Mouse (Mus musculus): ENCODE measurements around the gene Adipor2. TPM values are rescaled to one million over a fixed set of nuclear protein-coding genes. Genes with fewer than 3 reads are reported as not detected.

Gene Adipor2
- total RNA-seq, 2 experiments from 2014 or later, result 47.1 to 50.6 TPM

- DNase-seq (ENCODE audit: low spot score in 2 of 2), result no peak
These were observed 3.5 kb upstream of the Adipor2 start for GRCm38 (mm10) chr6:119421001-119421400.

DNA sequence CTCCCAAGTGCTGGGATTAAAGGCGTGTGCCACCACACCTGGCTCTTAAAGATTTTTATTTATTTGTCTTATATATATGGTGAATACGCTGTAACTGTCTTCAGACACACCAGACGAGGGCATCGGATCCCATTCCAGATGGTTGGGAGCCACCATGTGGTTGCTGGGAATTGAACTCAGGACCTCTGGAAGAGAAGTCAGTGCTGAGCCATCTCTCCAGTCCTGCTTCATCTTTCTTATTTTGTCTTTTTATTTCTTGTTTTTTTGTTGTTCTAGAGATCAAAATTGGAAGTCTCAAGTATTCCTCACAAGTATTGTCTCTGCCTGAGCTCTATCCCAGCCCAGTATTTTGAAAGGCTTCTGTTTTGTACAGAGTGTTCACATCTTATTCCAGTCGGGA, 2.9 kb upstream of the Adipor2 start:
- DNase-seq (ENCODE audit: low spot score in 2 of 2), result no peak

DNA sequence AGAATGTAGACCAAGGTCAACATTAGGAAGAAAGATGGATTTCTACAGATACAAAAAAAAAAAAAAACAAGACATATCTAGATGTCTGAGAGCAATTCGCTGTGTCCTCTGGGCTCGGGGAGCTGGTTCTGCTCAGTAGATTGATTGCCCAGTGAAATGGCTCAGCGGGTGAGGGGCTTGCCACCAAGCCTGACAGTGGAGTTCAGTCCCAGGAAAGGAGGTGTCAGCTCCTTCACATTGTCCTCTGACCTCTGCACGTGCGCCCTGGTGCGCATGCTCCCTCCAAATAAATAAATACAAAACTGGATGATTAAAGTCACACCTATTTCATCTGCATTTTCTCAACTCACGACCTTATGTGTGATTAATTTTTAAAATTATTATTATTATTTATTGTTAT, 1.9 kb upstream of the Adipor2 start:
- DNase-seq (ENCODE audit: low spot score in 2 of 2), result no peak

DNA sequence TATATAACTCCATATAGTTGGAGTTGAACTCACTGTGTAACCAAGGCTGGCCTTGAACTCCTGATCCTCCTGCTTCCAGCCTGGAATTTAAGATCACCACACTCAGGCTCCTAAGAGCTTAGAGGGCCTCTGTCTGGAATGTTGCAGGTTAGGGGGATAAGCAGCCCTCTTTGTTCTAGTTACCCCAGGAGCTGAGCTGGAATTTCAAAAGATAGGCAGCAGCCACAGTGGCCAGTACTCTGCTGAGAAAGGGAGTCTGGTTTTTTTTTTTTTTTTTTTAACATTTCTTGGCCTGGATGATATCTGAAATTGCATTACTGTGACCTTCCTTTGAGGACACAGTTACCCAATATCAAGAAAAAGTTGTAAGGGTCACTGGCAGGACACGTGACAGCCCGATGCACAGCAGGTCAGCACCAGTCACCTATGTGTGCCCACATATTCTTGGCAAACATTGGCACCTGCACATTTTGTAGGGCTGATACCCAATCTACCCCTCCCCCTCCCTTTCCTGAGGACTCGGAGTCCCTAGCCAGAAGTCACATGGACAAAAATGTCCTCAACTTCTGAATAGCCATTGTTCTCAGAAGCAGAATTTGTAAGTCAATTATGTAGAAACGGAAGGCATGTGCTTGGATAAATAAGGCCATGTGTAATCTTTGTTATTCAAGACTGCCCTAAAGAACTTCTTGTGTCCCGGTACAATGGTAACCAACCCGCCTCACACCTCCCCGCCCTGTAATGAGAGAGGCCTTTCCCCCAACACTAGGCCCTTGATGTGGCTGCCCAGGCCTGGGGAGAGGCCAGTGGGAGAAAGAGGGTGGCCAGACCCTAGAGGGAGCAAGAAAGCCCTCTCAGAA, 1.1 kb upstream of the Adipor2 start:
- peak in 1 of 2 experiments; percentile 60 for DNase-seq (ENCODE audit: low spot score in 2 of 2)

DNA sequence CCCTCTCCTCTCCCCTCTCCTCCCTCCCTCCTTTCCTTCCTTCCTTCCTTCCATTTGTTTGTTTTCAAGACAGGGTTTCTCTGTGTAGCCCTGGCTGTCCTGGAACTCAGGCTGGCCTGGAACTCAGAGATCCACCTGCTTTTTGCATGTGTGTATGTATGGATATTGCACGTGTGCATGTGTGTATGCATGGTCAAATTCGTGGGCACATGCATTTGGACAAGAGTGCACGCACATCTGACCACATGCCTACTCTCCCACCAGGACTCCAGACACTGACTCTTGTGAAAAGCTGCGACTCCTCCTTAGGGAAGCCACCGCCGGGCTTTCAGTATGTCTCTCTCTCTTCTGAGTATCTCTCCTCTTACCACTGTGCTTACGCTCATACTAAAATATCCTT, 317 bp upstream of the Adipor2 start:
- no peak for DNase-seq (ENCODE audit: low spot score in 2 of 2)

GRCm38 (mm10) chr6:119416643-119417042, 861 bp downstream of the Adipor2 start:
- no peak for DNase-seq (ENCODE audit: low spot score in 2 of 2)

GRCm38 (mm10) chr6:119414262-119415043, 3.1 kb downstream of the Adipor2 start:
- no peak for DNase-seq (ENCODE audit: low spot score in 2 of 2)

DNA sequence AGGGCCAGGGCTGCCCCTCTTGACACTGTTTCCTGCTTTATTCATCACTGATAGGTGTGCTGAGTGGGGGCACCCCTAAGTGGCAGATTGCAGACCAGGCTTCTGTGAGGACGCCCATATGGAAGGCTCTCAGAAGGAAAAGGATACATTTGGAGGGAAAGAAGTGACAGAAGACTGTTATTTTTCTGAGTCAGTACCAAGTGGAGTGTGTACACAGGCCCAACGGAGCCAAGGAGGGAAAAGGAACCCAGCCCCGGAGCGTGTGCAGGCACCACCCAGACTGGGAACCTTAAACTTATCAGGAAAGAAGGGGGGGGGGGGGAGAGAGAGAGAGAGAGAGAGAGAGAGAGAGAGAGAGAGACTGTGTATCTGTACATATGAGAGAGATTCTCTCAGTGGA, 4.9 kb downstream of the Adipor2 start:
- no peak for DNase-seq (ENCODE audit: low spot score in 2 of 2)

- no peak for DNase-seq (ENCODE audit: low spot score in 2 of 2)
These were observed 6.0 kb downstream of the Adipor2 start for GRCm38 (mm10) chr6:119411511-119411910.

- DNase-seq (ENCODE audit: low spot score in 2 of 2), result no peak
These were observed 7.7 kb downstream of the Adipor2 start for GRCm38 (mm10) chr6:119409766-119410165.

- no peak for DNase-seq (ENCODE audit: low spot score in 2 of 2)
These were observed 8.9 kb downstream of the Adipor2 start for GRCm38 (mm10) chr6:119408582-119408981.

- no peak for DNase-seq (ENCODE audit: low spot score in 2 of 2)
These were observed 9.7 kb downstream of the Adipor2 start for GRCm38 (mm10) chr6:119407818-119408217.

DNA sequence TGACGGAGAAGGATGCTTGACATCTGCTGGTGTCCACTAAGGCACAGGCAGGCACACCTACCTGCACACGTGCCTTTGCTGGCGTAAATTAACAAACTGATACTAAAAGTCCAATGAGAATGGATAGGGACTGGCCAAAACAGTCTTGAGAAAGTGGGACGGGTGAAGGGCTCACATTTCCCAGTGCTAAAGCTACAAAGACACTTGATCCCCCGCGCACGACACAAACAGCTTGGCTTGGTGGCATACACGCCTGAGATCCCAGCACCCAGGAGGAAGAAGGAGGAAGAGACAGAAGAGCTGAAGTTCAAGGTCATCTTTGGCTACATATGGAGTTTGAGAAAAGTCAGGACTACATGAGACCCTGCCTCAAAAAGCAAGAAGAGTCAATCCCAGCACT, 11.0 kb downstream of the Adipor2 start:
- no peak for DNase-seq (ENCODE audit: low spot score in 2 of 2)

GRCm38 (mm10) chr6:119405310-119405709, 12.2 kb downstream of the Adipor2 start:
- DNase-seq (ENCODE audit: low spot score in 2 of 2), result no peak

DNA sequence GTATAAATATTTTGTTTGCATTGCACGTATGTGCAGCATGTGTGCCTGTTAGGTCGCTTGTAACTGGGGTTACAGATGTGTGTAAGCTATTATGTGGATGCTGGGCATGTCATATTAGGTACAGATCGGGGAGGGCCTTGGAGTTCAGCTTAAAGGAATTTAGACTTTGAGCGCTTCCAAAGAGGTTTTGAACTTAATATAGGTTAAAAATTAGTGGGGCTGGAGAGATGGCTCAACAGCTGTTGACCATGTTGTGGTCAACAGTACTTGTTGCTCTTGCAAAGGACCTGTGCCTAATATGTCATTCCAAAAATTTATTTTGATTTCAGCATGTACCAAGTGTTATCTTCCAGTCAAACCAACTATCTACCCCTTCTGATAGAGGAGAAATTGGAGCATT, 12.7 kb downstream of the Adipor2 start:
- DNase-seq (ENCODE audit: low spot score in 2 of 2), result no peak

GRCm38 (mm10) chr6:119402976-119403375, 14.5 kb downstream of the Adipor2 start:
- no peak for DNase-seq (ENCODE audit: low spot score in 2 of 2)

DNA sequence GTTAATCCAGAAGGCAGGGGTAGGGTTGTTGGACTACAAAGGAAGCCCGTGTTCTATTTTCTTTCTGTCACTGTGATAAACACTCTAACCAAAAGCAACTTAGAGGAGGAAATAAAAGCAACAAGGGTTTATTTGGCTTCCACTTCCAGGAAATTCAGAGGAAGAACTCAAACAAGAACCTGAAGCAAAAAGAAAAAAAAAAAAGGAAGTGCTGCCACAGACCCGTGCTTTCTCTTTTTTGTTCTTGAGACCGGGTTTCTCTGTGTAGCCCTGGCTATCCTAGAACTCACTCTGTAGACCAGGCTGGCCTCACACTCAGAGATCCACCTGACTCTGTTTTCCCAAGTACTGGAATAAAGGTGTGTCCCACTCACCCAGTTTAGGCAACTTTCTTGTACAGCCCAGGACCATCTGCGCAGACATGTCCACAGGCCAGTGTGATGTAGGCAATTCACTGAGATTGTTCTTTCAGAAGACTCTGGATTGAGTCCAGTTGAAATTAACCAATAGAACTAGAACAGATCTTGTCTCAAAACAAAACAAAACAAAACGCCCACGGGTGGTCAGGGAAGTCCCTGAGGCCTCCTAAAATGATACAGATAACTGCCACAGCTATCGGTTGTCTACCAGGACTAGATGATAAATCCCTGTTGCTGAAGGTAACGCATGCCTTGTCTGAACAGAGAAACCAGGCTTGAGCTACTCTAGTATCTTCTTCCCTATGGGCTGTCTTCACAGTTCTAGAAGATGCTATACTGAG, 15.8 kb downstream of the Adipor2 start:
- DNase-seq (ENCODE audit: low spot score in 2 of 2), result no peak

GRCm38 (mm10) chr6:119400649-119401048, 16.9 kb downstream of the Adipor2 start:
- DNase-seq (ENCODE audit: low spot score in 2 of 2), result no peak

DNA sequence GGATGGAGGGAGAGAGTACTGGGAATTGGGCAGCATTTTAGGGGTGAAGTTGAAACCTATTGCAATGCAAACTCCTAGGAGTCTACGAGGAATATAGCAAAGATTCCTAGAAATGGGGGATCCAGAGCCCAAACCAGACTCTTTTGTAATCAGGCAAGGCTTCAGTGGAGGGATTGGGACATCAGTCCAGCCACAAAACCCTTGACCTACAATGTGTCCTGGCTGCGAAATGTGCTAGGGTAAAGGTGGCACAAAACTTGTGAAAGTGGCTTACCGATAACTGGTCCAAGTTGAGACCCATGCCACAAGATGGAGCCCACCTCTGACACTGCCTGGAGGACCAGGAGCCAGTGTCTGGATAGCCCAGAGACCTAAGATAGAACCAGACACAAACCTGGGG, 18.1 kb downstream of the Adipor2 start:
- no peak for DNase-seq (ENCODE audit: low spot score in 2 of 2)

GRCm38 (mm10) chr6:119396309-119396634, 21.2 kb downstream of the Adipor2 start:
- DNase-seq (ENCODE audit: low spot score in 2 of 2), result no peak

GRCm38 (mm10) chr6:119395421-119396308, 21.8 kb downstream of the Adipor2 start:
- no peak for DNase-seq (ENCODE audit: low spot score in 2 of 2)
